Mouse (Mus musculus) heart, adult 11 months (tissue): ENCODE results near the gene Pde4b.
A peak's percentile ranks its signal among the peaks of the same experiment; 100 is the strongest.

Source experiments
- DNase-seq: peaks from one replicate; pipeline ENCODE4 v3.0.0; 2022

The Pde4b gene

GRCm38 (mm10) chr4:102186888-102187287 lies 99.5 kb downstream of the Pde4b start:
- DNase-seq, result no peak

- no peak for DNase-seq
Observed at GRCm38 (mm10) chr4:102197707-102198106, 110.4 kb downstream of the Pde4b start.

- DNase-seq, result no peak
Observed at GRCm38 (mm10) chr4:102209773-102210172, 122.4 kb downstream of the Pde4b start.

- DNase-seq, result no peak
Observed at GRCm38 (mm10) chr4:102226700-102227099, 139.4 kb downstream of the Pde4b start.

GRCm38 (mm10) chr4:102228953-102229586 lies 141.7 kb downstream of the Pde4b start:
- no peak for DNase-seq

- DNase-seq, result no peak
Observed at GRCm38 (mm10) chr4:102230898-102231297, 143.6 kb downstream of the Pde4b start.

- DNase-seq, result no peak
Observed at GRCm38 (mm10) chr4:102233633-102234032, 146.3 kb downstream of the Pde4b start.

GRCm38 (mm10) chr4:102235151-102235550 lies 147.8 kb downstream of the Pde4b start:
- DNase-seq, result no peak

GRCm38 (mm10) chr4:102239102-102239501 lies 151.8 kb downstream of the Pde4b start:
- DNase-seq, result no peak

GRCm38 (mm10) chr4:102239657-102240390 lies 152.5 kb downstream of the Pde4b start:
- DNase-seq, result no peak

- no peak for DNase-seq
Observed at GRCm38 (mm10) chr4:102240754-102241427, 153.5 kb downstream of the Pde4b start.

- no peak for DNase-seq
Observed at GRCm38 (mm10) chr4:102253994-102254393, 166.7 kb downstream of the Pde4b start.

GRCm38 (mm10) chr4:102254466-102255294 lies 167.3 kb downstream of the Pde4b start:
- DNase-seq, result peak; percentile 95

GRCm38 (mm10) chr4:102255295-102255670 lies 167.9 kb downstream of the Pde4b start:
- DNase-seq, result no peak

- no peak for DNase-seq
Observed at GRCm38 (mm10) chr4:102256170-102256960, 169.0 kb downstream of the Pde4b start.

- DNase-seq, result no peak
Observed at GRCm38 (mm10) chr4:102260216-102260615, 172.9 kb downstream of the Pde4b start.

- DNase-seq, result no peak
Observed at GRCm38 (mm10) chr4:102272313-102272712, 185.0 kb downstream of the Pde4b start.

GRCm38 (mm10) chr4:102272749-102273148 lies 185.4 kb downstream of the Pde4b start:
- no peak for DNase-seq

- DNase-seq, result no peak
Observed at GRCm38 (mm10) chr4:102275716-102276115, 188.4 kb downstream of the Pde4b start.

- no peak for DNase-seq
Observed at GRCm38 (mm10) chr4:102278958-102279357, 191.6 kb downstream of the Pde4b start.

GRCm38 (mm10) chr4:102287172-102287571 lies 199.8 kb downstream of the Pde4b start:
- DNase-seq, result no peak

- DNase-seq, result no peak
Observed at GRCm38 (mm10) chr4:102290052-102290734, 202.8 kb downstream of the Pde4b start.
